Mouse (Mus musculus): ENCODE measurements around the gene Eya2.

DNA sequence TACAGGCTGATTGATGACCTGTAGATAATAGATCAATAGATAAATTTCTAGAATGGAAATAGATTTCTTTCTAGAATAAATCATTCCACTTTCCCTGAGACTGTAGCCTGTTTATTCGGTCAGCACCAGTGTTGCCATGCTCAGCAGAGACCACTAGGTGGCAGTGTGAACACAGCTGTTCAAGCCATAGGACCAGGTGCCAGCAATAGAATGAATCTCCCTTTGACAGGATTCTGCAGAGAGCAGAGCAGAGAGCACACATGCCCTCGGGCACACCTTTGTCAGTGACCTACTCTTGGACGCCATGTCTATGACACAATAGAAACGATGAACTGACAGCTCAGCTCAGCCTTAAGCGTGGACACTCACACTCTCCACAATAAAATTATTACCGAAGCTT lies 184.1 kb downstream of the Eya2 start:
- peak; percentile 98 for TF ChIP-seq CTCF (IDR thresholded peaks at IDR 0.05; ENCODE audit: extremely low read depth, insufficient read depth, low read length)
- no peak for TF ChIP-seq POLR2A (IDR thresholded peaks at IDR 0.05; ENCODE audit: extremely low read depth, insufficient read depth, low read length)

Data from cortical plate, adult 2 months (tissue).